Comparison of ENCODE assay signal across 9 mouse cellular contexts in genomic region chr6:91414890-91415289, GRCm38 (mm10). TPM values are rescaled to one million over a fixed set of nuclear protein-coding genes. Genes with fewer than 3 reads are reported as not detected.
A peak's percentile ranks its signal among the peaks of the same experiment; 100 is the strongest.
DNase-seq lines count a peak whose midpoint lies in the region; ATAC-seq and TF ChIP-seq lines count a peak whose summit lies in the region.
"Had no signal": no experiment of that assay in that cellular context is flagged by ENCODE, and none has a peak within 500 bp of the region (broad histone marks: within the 10 kb centered on the region; RNA-seq: fewer than 3 reads in every experiment).

No protein-coding gene starts in this region.

- H3K4me2 ChIP-seq in kidney, embryonic 14.5 days (replicated peaks; ENCODE audit: low read depth, low read length) = no peak overlapping the region

- no peak overlapping the region for H3K9ac ChIP-seq in kidney, embryonic 14.5 days (ENCODE audit: low read depth, low read length)

- no peaks in the 10 kb centered on the region for H3K79me2 ChIP-seq in C2C12 (ENCODE audit: control insufficient read depth, insufficient read depth)

- no peak overlapping the region for H3K27ac ChIP-seq in kidney, adult 2 months (ENCODE audit: insufficient read depth, low read depth, low read length)
- H3K27ac ChIP-seq in kidney, embryonic 14.5 days (ENCODE audit: low read depth, low read length) = no peak overlapping the region
- no peak overlapping the region for H3K27ac ChIP-seq in cortical plate, adult 2 months (ENCODE audit: insufficient read depth, low read length)

- DNase-seq in kidney, adult 2 months = peak; percentile 18
- peak; percentile 65 for DNase-seq in MN1 (ENCODE audit: low spot score)
- DNase-seq in left cerebral cortex, postnatal 25 days (ENCODE audit: low spot score in 2 of 2) = peak; percentile 42 to 52
- peak; percentile 40 for DNase-seq in right cerebral cortex, postnatal 14 days
- DNase-seq in gastrocnemius, postnatal 36 days = no peak

- ATAC-seq in kidney, embryonic 14.5 days (ENCODE audit: low FRiP score, low TSS enrichment) = no peak

- no peaks in the 10 kb centered on the region for H3K4me1 ChIP-seq in kidney, adult 2 months (ENCODE audit: control insufficient read depth, insufficient read depth, low read length)
- H3K4me1 ChIP-seq in kidney, embryonic 14.5 days (ENCODE audit: control insufficient read depth, insufficient read depth, low read length) = 0 out of 2 replicates have a peak, but pooled peaks cover 14% of the 10 kb centered on the region
- no peaks in the 10 kb centered on the region for H3K4me1 ChIP-seq in cortical plate, adult 2 months (ENCODE audit: control insufficient read depth, insufficient read depth, low read length)

- 1% methylated on average over 4 of the region's 4 CpGs for WGBS in kidney, adult 2 months
- WGBS in kidney, embryonic 14.5 days = 1% methylated on average over 4 of the region's 4 CpGs

- no peaks in the 10 kb centered on the region for H3K79me3 ChIP-seq in C2C12 (ENCODE audit: low read depth)

- no peak overlapping the region for H3ac ChIP-seq in C2C12 (ENCODE audit: control insufficient read depth, insufficient read length, low read depth)

- H3K9me3 ChIP-seq in kidney, embryonic 14.5 days (ENCODE audit: control insufficient read depth, low read length) = no peaks in the 10 kb centered on the region

- TF ChIP-seq POLR2A in kidney, adult 2 months (IDR thresholded peaks at IDR 0.05; ENCODE audit: low read depth, low read length) = no peak
- no peak for TF ChIP-seq POLR2A in cortical plate, adult 2 months (IDR thresholded peaks at IDR 0.05; ENCODE audit: extremely low read depth, insufficient read depth, low read length)

- no peaks in the 10 kb centered on the region for H3K36me3 ChIP-seq in kidney, adult 2 months (ENCODE audit: control insufficient read depth, insufficient read depth, low read length)
- no peaks in the 10 kb centered on the region for H3K36me3 ChIP-seq in kidney, embryonic 14.5 days (ENCODE audit: control insufficient read depth, insufficient read depth, low read length)
- H3K36me3 ChIP-seq in C2C12 (ENCODE audit: control insufficient read depth, insufficient read depth) = no peaks in the 10 kb centered on the region

- no peaks in the 10 kb centered on the region for H3K27me3 ChIP-seq in kidney, adult 2 months (replicated peaks; ENCODE audit: control insufficient read depth, insufficient read depth, low read length)
- peaks cover 45% of the 10 kb centered on the region for H3K27me3 ChIP-seq in kidney, embryonic 14.5 days (ENCODE audit: control insufficient read depth, insufficient read depth, low read length)
- H3K27me3 ChIP-seq in C2C12 (ENCODE audit: control insufficient read depth, insufficient read depth, insufficient read length) = peaks cover 56% of the 10 kb centered on the region

- intact Hi-C loops in left cerebral cortex, postnatal 25 days (cut with DNase I) = loop anchor here (5.0 kb wide), 1 partner anchor 243 kb away; no protein-coding TSS in a partner anchor
- intact Hi-C loops in gastrocnemius, postnatal 36 days (cut with DNase I) = loop anchor here (5.0 kb wide), 2 partner anchors 92 to 243 kb away; no protein-coding TSS in a partner anchor

- peak; percentile 74 for TF ChIP-seq CTCF in kidney, adult 2 months (conservative IDR thresholded peaks at IDR 0.05; ENCODE audit: insufficient read depth, insufficient read length, low read depth, low read length)
- TF ChIP-seq CTCF in C2C12 (IDR thresholded peaks at IDR 0.05; ENCODE audit: control insufficient read depth, insufficient read depth, insufficient read length) = peak; percentile 26
- peak; percentile 89 for TF ChIP-seq CTCF in cortical plate, adult 2 months (IDR thresholded peaks at IDR 0.05; ENCODE audit: extremely low read depth, insufficient read depth, low read length)

- H3K4me3 ChIP-seq in kidney, adult 2 months (ENCODE audit: insufficient read depth, low read depth, low read length) = no peak overlapping the region
- H3K4me3 ChIP-seq in kidney, embryonic 14.5 days (ENCODE audit: low read length) = no peak overlapping the region
- H3K4me3 ChIP-seq in C2C12 (ENCODE audit: insufficient read depth, poor library complexity, severe bottlenecking) = no peak overlapping the region
- no peak overlapping the region for H3K4me3 ChIP-seq in cortical plate, adult 2 months (ENCODE audit: insufficient read depth, low read length)

TF ChIP-seq in C2C12, 6 proteins besides CTCF, POLR2A, EP300 and RAD21:
- no peak for TF ChIP-seq USF1 (IDR thresholded peaks at IDR 0.05; ENCODE audit: low read depth)
- TF ChIP-seq MYOD1 (IDR thresholded peaks at IDR 0.05; ENCODE audit: control insufficient read depth, insufficient read length, low read depth) = no peak
- TF ChIP-seq MAX (IDR thresholded peaks at IDR 0.05) = no peak

RNA-seq across cellular contexts. Expression of gene Wnt7a, which starts 3.7 kb away (rescaled TPM):
- 0.03 and 0.05 TPM in 2 replicates for polyA plus RNA-seq in kidney, adult 2 months (2012; rRNA removed)
- 0.22 TPM in 1 of 2 replicates, not detected in the other for polyA plus RNA-seq in kidney, embryonic 14.5 days (2014; fragmentation: Nextera tagmentation; extraction: Ambion mirVana)
- polyA plus RNA-seq in C2C12 (2012; fragmentation: generic; extraction: Trizol) = not detected
- 8.6 and 9.6 TPM in 2 replicates for polyA plus RNA-seq in cortical plate, adult 2 months (2012; rRNA removed)
- 10 to 100 TPM; 11.6 to 16.3 TPM for total RNA-seq in left cerebral cortex, postnatal 25 days (2021)
- total RNA-seq in gastrocnemius, postnatal 36 days (2021) = not detected
- polyA plus RNA-seq: liver, embryonic 16.5 days had no signal

RNA-seq across cellular contexts. Expression of gene Chchd4, which starts 58.5 kb away (rescaled TPM):
- 12.7 and 16.0 TPM in 2 replicates for polyA plus RNA-seq in kidney, adult 2 months (2012; rRNA removed)
- 31.7 and 33.1 TPM in 2 replicates for polyA plus RNA-seq in kidney, embryonic 14.5 days (2014; fragmentation: Nextera tagmentation; extraction: Ambion mirVana)
- polyA plus RNA-seq in C2C12 (2012; fragmentation: generic; extraction: Trizol) = 20.3 TPM
- 16.8 and 18.6 TPM in 2 replicates for polyA plus RNA-seq in cortical plate, adult 2 months (2012; rRNA removed)
- total RNA-seq in left cerebral cortex, postnatal 25 days (2021) = 10 to 100 TPM; 19.5 to 20.9 TPM
- total RNA-seq in gastrocnemius, postnatal 36 days (2021) = 1 to 10 TPM; 8.2 TPM

RNA-seq across cellular contexts. Expression of gene Tmem43, which starts 58.6 kb away (rescaled TPM):
- polyA plus RNA-seq in kidney, adult 2 months (2012; rRNA removed) = 27.5 and 30.2 TPM in 2 replicates
- polyA plus RNA-seq in kidney, embryonic 14.5 days (2014; fragmentation: Nextera tagmentation; extraction: Ambion mirVana) = 31.1 and 47.9 TPM in 2 replicates
- 68.1 TPM for polyA plus RNA-seq in C2C12 (2012; fragmentation: generic; extraction: Trizol)
- 30.8 and 33.3 TPM in 2 replicates for polyA plus RNA-seq in cortical plate, adult 2 months (2012; rRNA removed)
- 10 to 100 TPM; 20.5 to 28.0 TPM for total RNA-seq in left cerebral cortex, postnatal 25 days (2021)
- 10 to 100 TPM; 25.2 to 31.1 TPM for total RNA-seq in gastrocnemius, postnatal 36 days (2021)

Comparison
In these comparisons a context has a peak if more than half of its experiments do, and no peak if none do; other contexts are left out.
1. DNase-seq: peak in kidney, adult 2 months (single experiment), MN1 (single experiment), left cerebral cortex, postnatal 25 days (2 of 2) and right cerebral cortex, postnatal 14 days (single experiment); none in gastrocnemius, postnatal 36 days (0 of 2).
2. CTCF ChIP-seq: peak in every context shown above with its lines; median percentile 89 in cortical plate, adult 2 months; 74 in kidney, adult 2 months; 26 in C2C12.